Mouse (Mus musculus) Patski (cell line): ENCODE data around the gene Rnf144b. TPM values are rescaled to one million over a fixed set of nuclear protein-coding genes. Genes with fewer than 3 reads are reported as not detected.

Experiments used
- ATAC-seq: fragments of 100-300 bp; one replicate; pipeline ENCODE4 v1.8.0; 2021
- CTCF ChIA-PET: fragments of 350-600 bp; sonication (Branson Sonifier 250); formaldehyde crosslinking; loops from one replicate; lab custom pipeline; 2022; ENCODE audit warnings: inconsistent platforms; lab: Charles Lee
- POLR2A ChIA-PET: fragments of 350-600 bp; sonication (Branson Sonifier 250); formaldehyde crosslinking; loops from one replicate; lab custom pipeline; 2022; ENCODE audit warnings: antibody characterized with exemption, inconsistent platforms; lab: Charles Lee
- DNase-seq: peaks from one replicate; pipeline ENCODE4 v3.0.0-alpha.2; 2011; ENCODE audit warnings: low read depth, low spot score
- H3K27me3 ChIP-seq: fragments of 371-371 bp; one replicate; pipeline ENCODE4 v1.5.1; 2021
- CTCF ChIP-seq: fragments of 100-300 bp; IDR thresholded peaks from one replicate; pipeline ENCODE4 v1.5.1; 2021
- in situ Hi-C: fragments of 300-500 bp; cut with MboI; formaldehyde crosslinking; loops from 3 replicates; pipeline ENCODE4 v1.11.1; 2018; ENCODE audit warnings: low pct_unique_long_range_greater_than_20kb, mixed read lengths
- polyA plus RNA-seq: library from polyadenylated mRNA; unstranded; gene quantifications from one replicate; pipeline ENCODE4 v1.2.3, GENCODE M21; 2021

Gene Rnf144b
- polyA plus RNA-seq, 1 experiment from 2014 or later: 4.1 TPM

DNA sequence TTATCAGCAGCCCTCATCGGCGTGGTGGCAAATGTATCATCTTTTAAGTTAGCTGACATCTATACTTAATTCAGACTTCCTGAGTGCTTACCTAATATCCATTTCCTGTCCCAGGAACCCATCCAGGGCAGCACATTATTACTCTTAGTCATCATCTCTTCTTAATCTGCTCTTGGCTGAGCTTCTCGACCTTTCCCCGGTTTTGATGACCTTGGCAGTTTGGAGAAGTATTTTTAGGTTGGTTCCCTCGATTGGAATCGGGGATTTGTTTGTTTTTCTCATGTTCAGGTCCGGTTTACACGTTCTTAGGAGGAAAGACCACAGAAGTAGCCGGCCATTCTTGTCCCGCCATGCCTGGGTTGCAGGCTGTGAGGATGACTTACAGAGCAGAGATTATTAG, 50.4 kb downstream of the Rnf144b start:
- no peak for TF ChIP-seq CTCF
- DNase-seq (no peak), ATAC-seq (no peak)
- CTCF ChIA-PET: no interaction called here
- in situ Hi-C loops: no loop called here
- POLR2A ChIA-PET: no interaction called here
- no peaks in the 10 kb centered on the region for H3K27me3 ChIP-seq

DNA sequence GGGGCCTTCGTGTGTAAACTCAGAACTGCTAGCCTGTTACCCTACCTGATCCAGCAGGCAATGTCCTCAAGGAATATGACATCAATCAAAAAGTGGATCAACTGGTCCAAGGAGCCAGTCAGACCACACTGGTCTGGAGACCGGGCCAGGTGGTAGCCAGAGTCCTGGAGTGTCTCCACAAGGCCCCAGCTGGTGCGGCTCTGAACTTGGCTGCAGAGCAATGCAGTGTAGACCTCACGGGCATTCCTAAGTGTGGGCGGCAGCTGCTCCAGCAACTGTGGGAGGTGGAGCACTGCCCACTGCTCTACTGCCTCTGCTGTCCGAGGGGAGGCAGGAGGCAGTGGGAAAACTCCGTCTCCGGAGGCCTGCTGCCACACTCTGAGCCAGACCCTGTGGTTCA, 55.7 kb downstream of the Rnf144b start:
- ATAC-seq (no peak), DNase-seq (no peak)
- H3K27me3 ChIP-seq: no peaks in the 10 kb centered on the region
- ChIA-PET POLR2A (interaction anchor here (1.0 kb wide), 1 partner anchor 8 kb away, joined by 3 read pairs; no protein-coding TSS in a partner anchor), CTCF (interaction anchor here (1.3 to 1.5 kb wide), 2 partner anchors 14 to 30 kb away, joined by 3 read pairs; no protein-coding TSS in a partner anchor)
- no peak for TF ChIP-seq CTCF
- in situ Hi-C loops: no loop called here

DNA sequence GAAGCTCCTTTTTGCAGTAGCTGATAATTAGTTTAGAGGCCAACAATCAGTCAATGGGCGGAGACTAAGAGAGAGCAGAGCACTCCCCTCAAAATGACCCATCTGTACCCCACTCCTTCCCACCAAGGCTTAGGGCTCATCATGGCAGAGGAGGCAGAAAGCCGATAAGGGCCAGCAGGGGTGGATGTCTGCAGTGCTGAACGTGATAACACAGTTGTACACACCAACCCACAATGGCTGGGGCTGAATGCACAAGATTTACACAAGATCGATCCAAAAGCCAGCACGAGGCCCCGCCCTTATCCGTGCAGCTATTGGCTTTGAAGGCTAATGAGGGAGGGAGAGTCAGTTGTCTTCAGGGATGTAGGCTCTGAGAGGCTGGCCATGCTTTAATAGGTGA, 58.3 kb downstream of the Rnf144b start:
- DNase-seq: no peak
- CTCF ChIA-PET: no interaction called here
- no peak for TF ChIP-seq CTCF
- no peak for ATAC-seq
- in situ Hi-C loops: no loop called here
- no peaks in the 10 kb centered on the region for H3K27me3 ChIP-seq
- POLR2A ChIA-PET: no interaction called here

DNA sequence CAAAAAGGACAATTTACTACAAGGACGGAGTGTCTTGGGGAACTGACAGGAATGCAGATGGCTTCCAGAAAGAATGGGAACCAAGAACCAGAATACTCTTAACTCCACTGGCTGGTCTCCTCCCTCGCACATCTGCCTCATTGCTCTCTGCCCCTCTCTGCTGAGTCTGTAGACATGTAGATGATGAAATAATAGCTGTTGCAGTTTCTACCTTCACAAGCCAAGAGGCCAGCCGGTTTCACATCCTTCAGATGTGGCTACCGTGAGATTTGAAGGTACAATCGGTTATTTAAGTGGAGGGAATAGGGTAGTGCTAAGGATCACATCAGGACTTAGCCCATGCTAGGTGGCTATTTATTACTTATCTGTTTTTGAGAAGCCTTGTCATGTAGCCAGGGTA, 59.9 kb downstream of the Rnf144b start:
- ChIA-PET POLR2A (no interaction called here), CTCF (no interaction called here)
- TF ChIP-seq CTCF: no peak
- H3K27me3 ChIP-seq: no peaks in the 10 kb centered on the region
- no peak for DNase-seq
- ATAC-seq: no peak
- in situ Hi-C loops: no loop called here

DNA sequence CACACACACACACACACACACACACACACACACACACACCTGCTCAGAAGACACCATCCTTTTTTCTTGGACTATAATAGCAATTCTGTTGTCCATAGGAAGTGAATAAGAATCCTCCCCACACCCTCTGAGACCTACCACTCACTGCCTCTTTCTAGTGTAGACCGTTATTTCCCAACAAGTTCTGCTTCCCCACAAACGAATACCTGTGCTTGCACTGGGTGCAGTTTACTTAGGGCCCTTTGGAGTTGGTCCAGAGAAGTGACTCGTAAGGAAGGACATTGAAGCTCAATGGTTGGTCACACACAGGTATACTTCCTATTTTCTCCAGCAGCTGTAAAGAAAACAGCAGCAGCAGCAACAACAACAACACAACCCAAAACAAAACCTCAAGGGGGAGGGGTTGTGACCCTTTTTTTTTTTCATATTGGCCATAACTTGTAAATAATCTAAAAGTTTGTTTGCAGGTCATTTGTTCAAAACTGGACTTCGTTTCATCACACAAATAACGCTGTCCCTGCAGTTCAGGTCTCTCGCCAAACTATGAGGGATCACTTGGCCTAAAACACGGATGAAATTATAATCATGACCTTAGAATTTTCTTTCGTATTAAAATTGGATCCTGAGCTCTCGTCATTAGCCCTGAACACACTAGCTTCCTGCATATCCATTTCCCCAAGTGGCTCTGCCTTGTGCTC, 60.7 kb downstream of the Rnf144b start:
- no peak for TF ChIP-seq CTCF
- ATAC-seq (no peak), DNase-seq (no peak)
- ChIA-PET CTCF (no interaction called here), POLR2A (no interaction called here)
- no peaks in the 10 kb centered on the region for H3K27me3 ChIP-seq
- in situ Hi-C loops: no loop called here

DNA sequence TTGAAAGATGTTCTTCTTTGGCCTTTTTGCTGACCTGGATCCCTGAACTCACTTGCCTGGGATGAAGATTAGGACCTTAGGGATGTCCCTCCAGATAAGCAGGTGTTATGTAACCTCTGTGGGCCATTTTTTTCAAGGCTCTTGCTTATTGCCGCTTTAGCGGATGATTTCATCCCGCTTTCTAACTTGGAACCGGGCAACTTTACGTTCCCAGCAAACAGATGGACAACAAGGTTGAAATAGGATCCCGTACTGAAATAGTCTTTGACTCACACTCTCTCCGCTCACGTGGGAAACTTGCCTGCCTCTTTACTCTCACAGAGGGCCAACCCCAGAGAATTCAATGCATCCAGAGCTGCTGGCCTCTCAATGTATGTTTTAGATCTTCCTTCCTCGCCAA, 61.3 kb downstream of the Rnf144b start:
- POLR2A ChIA-PET: no interaction called here
- H3K27me3 ChIP-seq: no peaks in the 10 kb centered on the region
- ATAC-seq (no peak), DNase-seq (no peak)
- CTCF ChIA-PET: interaction anchor here (1.0 kb wide), 1 partner anchor 11 kb away, joined by 3 read pairs; no protein-coding TSS in a partner anchor
- no peak for TF ChIP-seq CTCF
- in situ Hi-C loops: no loop called here

DNA sequence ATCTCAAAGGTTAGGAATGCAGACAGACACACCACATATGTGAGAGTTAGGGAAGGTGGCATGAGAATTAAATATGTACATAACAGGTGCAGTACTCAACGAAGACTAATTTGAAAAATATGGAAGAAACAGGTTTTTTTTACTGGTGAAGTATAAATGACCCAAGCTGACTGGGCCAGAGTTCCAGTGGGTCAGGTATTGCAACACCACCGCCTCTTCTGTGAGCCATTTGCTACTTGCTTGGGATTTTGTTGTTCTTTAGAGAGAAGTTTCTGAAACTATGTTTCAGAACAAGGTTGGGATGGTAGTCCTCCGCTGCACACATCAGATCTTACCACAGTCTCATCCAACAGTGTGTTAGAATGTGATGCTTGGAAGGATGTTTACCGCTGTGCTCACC, 65.4 kb downstream of the Rnf144b start:
- ChIA-PET CTCF (interaction anchor here (0.8 kb wide), 1 partner anchor 12 kb away, joined by 3 read pairs; no protein-coding TSS in a partner anchor), POLR2A (no interaction called here)
- H3K27me3 ChIP-seq: no peaks in the 10 kb centered on the region
- no peak for TF ChIP-seq CTCF
- in situ Hi-C loops: no loop called here
- ATAC-seq (no peak), DNase-seq (no peak)

DNA sequence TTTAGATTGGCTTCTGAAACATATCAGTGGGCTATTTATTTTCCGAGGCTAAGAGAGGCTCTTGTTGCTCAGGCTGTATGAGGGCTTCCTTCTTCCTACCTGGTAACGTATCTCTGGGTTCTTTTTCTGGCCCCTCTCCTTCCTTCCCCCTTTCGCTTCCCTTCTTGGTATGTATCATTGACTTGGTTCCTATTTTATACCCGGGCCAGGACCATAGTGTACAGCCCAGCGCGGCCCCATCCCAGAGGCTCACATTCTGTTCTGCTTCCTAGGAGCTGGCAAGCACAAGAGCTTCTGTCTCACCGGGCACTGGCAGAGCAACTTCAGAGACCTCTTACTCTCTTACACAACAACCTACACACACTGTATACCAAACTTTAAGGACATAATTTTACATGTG, 67.5 kb downstream of the Rnf144b start:
- ATAC-seq (no peak), DNase-seq (no peak)
- in situ Hi-C loops: no loop called here
- CTCF ChIA-PET: no interaction called here
- POLR2A ChIA-PET: no interaction called here
- no peaks in the 10 kb centered on the region for H3K27me3 ChIP-seq
- no peak for TF ChIP-seq CTCF

DNA sequence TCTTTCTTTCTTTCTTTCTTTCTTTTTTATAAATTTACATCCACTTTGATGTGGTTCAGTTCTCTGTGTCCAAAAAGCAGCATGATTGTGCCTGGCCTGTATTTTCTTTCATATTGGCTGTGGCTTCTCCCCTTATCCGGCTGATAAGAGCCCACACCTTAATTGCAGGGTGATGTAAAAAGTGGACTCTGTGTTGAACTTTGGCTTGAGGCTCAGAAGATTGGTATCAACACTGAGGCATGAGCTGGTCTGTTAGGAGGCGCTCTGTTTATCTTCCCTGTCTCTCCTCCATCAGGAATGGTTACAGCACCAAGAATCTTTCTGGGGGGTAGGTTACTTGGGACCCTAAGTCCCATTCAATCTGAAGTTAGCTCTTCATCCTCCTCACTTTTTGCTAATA, 69.7 kb downstream of the Rnf144b start:
- in situ Hi-C loops: no loop called here

DNA sequence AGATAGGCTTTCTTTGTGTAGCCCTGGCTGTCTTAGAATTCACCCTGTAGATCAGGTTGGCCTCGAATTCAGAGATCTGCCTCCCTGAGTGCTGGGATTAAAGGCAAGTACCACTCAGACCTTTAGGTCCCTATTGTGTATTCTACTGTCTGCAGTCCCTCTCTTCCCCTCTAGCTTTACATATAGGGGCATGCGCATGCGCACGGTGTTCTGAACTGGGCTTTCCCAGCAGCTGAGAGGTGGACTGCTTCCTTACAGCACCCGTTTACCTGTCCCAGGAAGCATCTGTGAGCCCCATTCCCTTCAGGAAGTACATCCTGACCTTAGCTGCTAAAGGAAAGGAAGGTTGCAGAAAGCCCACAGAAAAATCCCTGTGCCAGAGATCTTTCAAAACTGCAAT, 70.3 kb downstream of the Rnf144b start:
- POLR2A ChIA-PET: no interaction called here
- ATAC-seq: no peak
- CTCF ChIA-PET: interaction anchor here (0.8 kb wide), 1 partner anchor 14 kb away, joined by 3 read pairs; no protein-coding TSS in a partner anchor
- no peak for DNase-seq
- H3K27me3 ChIP-seq: no peaks in the 10 kb centered on the region
- no peak for TF ChIP-seq CTCF
- in situ Hi-C loops: no loop called here

More for the DNA sequence above, 69.7 kb downstream of the Rnf144b start:
- POLR2A ChIA-PET: no interaction called here
- CTCF ChIA-PET: interaction anchor here (0.8 kb wide), 1 partner anchor 14 kb away, joined by 3 read pairs; no protein-coding TSS in a partner anchor
- ATAC-seq (no peak), DNase-seq (no peak)
- no peak for TF ChIP-seq CTCF
- no peaks in the 10 kb centered on the region for H3K27me3 ChIP-seq

DNA sequence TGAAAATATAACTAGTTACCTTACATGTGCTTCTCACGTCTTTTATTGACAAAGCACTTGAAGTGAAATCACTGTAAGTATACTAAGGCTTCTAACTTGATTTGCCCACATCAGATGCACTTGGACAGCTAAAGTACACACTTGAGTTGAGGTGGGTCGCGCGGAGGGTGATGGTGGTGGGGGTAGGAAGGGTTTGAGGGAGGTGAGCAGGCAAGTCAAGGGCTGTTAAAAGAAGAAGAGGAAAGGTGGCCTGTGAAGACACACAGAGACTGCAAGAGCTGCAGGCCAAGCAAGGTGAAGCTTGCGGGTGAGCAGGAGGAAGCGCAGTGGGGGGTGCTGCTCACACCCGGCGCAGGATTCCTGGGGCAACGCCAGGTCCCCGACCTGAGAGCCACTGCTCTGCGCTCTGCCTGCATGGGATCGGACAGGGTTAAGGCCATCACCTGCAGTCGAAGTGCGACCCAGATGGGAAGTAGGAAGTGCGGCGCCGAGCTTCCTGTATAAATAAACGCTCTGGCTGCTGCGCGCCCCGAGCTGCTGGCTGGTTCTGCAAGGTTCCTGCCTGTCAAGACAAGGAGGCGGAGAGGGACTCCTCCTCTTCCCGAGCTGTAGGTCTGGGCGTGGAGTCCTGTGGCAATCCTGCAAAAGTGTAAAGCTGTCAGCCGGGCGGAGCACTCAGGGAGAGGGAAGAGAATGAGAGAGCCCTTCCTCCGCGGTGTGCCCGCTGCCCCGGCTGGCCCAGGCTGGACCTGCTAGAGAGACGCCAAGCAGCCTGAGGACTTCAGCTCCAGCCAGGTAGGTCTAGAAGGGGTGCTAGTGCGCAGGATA, 71.1 kb downstream of the Rnf144b start:
- ATAC-seq (no peak), DNase-seq (no peak)
- ChIA-PET POLR2A (no interaction called here), CTCF (interaction anchor here (1.3 kb wide), 1 partner anchor 12 kb away, joined by 3 read pairs; no protein-coding TSS in a partner anchor)
- in situ Hi-C loops: no loop called here
- no peak for TF ChIP-seq CTCF
- no peaks in the 10 kb centered on the region for H3K27me3 ChIP-seq
